Mouse (Mus musculus) forebrain, embryonic 11.5 days (tissue): ENCODE results near the gene Lrrfip2. TPM values are rescaled to one million over a fixed set of nuclear protein-coding genes. Genes with fewer than 3 reads are reported as not detected.

ENCODE experiments used
- ATAC-seq: fragments of 200-750 bp; cut with Nextera tagmentation; replicated peaks from 2 replicates; pipeline ENCODE4 v1.8.0; 2017; ENCODE audit warnings: moderate TSS enrichment; ENCODE audit not compliant: low FRiP score
- DNase-seq: peaks from one replicate; pipeline ENCODE4 v3.0.0-alpha.2; 2017; ENCODE audit warnings: low spot score
- H3K27ac ChIP-seq: fragments of 300-500 bp; sonication (generic); 2 replicates; pipeline ENCODE4 v1.5.1; 2014; ENCODE audit warnings: low read depth, low read length
- H3K27me3 ChIP-seq: fragments of 300-500 bp; sonication (generic); 2 replicates; pipeline ENCODE4 v1.6.1; 2014; ENCODE audit warnings: mild to moderate bottlenecking, low read length, mixed read lengths; ENCODE audit not compliant: control insufficient read depth, insufficient read depth
- H3K36me3 ChIP-seq: fragments of 300-500 bp; sonication (generic); 2 replicates; pipeline ENCODE4 v1.6.1; 2014; ENCODE audit warnings: mild to moderate bottlenecking, low read length, moderate library complexity, mixed read lengths; ENCODE audit not compliant: control insufficient read depth, insufficient read depth
- H3K4me1 ChIP-seq: fragments of 300-500 bp; sonication (generic); replicated peaks from 2 replicates; pipeline ENCODE4 v1.6.1; 2014; ENCODE audit warnings: low read length, mixed read lengths; ENCODE audit not compliant: control insufficient read depth, insufficient read depth
- H3K4me2 ChIP-seq: fragments of 300-500 bp; sonication (generic); 2 replicates; pipeline ENCODE4 v1.6.1; 2014; ENCODE audit warnings: low read depth, mild to moderate bottlenecking, low read length, moderate library complexity, mixed read lengths; ENCODE audit not compliant: severe bottlenecking
- H3K4me3 ChIP-seq: fragments of 300-500 bp; sonication (generic); 2 replicates; pipeline ENCODE4 v1.5.1; 2014; ENCODE audit warnings: low read depth, low read length
- H3K9ac ChIP-seq: fragments of 300-500 bp; sonication (generic); 2 replicates; pipeline ENCODE4 v1.6.1; 2014; ENCODE audit warnings: low read length
- H3K9me3 ChIP-seq: fragments of 300-500 bp; sonication (generic); 2 replicates; pipeline ENCODE4 v1.6.1; 2016; ENCODE audit warnings: low read length, mixed read lengths; ENCODE audit not compliant: control insufficient read depth
- WGBS: fragments of 180-500 bp; shearing (Covaris S2); extraction: QIAGEN DNeasy Blood & Tissue Kit; methylation state at CpG from one replicate; pipeline ENCODE4 v1.1.7; 2014; 5-methylcytosine and 5-hydroxymethylcytosine counted together
- polyA plus RNA-seq: library from polyadenylated mRNA; unstranded; fragments of >200 nt; fragmentation: Nextera tagmentation; extraction: Ambion mirVana; gene quantifications from 2 replicates; pipeline ENCODE4 v1.2.1, GENCODE M21; 2014

Gene Lrrfip2
- polyA plus RNA-seq, 1 experiment from 2014 or later: 44.3 TPM

DNA sequence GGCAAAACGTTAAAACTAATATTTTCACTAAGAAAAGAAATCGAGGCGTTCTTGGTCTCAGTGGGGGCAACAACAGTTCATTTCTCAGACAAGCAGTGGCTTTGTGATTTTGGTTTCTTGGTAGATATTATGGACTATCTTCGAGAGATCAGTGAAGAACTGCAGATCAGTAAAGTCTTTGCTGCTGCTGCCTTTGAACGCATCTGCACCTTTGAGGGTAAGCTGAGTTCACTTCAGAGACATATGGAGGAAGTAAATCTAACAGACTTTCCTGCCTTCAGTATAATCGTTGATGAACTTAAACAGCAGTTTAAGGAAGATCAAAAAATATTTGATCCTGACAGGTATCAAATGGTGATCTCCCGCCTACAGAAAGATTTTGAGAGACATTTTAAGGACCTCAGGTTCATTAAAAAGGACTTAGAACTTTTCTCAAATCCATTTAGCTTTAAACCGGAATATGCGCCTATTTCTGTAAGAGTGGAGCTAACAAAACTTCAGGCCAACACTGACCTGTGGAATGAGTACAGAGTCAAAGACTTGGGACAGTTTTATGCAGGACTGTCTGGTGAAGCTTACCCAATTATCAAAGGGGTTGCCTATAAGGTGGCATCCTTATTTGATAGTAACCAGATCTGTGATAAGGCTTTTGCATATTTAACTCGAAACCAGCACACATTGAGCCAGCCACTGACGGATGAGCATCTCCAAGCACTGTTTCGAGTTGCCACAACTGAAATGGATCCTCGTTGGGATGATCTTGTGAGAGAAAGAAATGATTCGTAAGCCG is 155.8 kb downstream of the Lrrfip2 start:
- Histone ChIP-seq H3K4me3 (peak overlapping the region; percentile 83), H3K36me3 (no peaks in the 10 kb centered on the region; the same call in 1 of the 2 replicates), H3K9ac (peak overlapping the region; percentile 75), H3K4me1 (peaks cover 10% of the 10 kb centered on the region; the same call in 1 of the 2 replicates), H3K4me2 (peak overlapping the region; percentile 80), H3K27ac (no peak overlapping the region), H3K9me3 (no peaks in the 10 kb centered on the region), H3K27me3 (no peaks in the 10 kb centered on the region)
- DNase-seq: no peak
- no peak for ATAC-seq
- 81% methylated on average over 15 of the region's 15 CpGs for WGBS

DNA sequence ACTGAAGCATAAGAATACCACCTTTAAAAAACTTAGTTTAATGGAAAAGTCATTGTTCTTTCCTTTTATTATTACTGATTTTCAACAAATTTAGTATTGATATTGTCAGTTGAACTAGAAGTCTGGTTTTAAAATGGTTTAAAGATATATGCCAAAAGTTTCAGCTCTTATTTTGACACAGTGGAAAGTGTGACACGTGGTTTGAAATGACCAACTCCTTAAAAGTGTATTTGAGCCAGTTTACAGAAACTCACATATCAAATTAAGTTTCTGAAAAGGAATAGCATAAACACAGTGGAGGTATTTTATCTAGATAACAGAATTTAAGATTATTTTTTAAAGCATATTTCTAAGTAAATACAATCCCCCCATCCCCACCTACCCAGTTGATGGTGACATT is 156.6 kb downstream of the Lrrfip2 start:
- H3K9ac ChIP-seq: no peak overlapping the region
- no peak overlapping the region for H3K4me2 ChIP-seq
- no peak overlapping the region for H3K4me3 ChIP-seq
- no peak overlapping the region for H3K27ac ChIP-seq
- no peak for ATAC-seq
- H3K27me3 ChIP-seq: no peaks in the 10 kb centered on the region
- H3K9me3 ChIP-seq: no peaks in the 10 kb centered on the region
- no peak for DNase-seq
- 91% methylated on average over 1 of the region's 1 CpGs for WGBS
- H3K4me1 ChIP-seq: peaks cover 10% of the 10 kb centered on the region; the same call in 1 of the 2 replicates
- no peaks in the 10 kb centered on the region; the same call in 1 of the 2 replicates for H3K36me3 ChIP-seq

DNA sequence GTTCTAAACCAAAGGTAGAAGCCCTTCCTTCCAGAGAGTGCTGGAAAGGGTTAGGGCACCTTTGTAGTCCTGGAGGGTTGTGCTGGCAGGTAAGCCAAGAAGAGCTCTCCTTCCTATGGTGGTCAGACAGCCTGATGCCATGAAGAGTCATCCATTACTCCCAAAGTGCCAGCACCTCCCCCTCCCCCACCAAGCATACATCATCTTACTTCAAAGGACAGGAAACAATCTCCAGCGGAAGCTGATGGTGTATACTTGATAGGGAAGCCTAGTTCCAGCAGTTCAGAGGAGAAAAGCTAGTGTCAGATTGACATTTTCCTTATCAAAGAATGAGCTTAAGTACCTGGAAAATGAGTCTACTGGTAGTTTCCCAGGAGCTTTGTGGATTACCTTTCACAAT is 157.8 kb downstream of the Lrrfip2 start:
- DNase-seq (no peak), ATAC-seq (no peak)
- H3K27ac ChIP-seq: no peak overlapping the region
- 73% methylated on average over 1 of the region's 1 CpGs for WGBS
- no peaks in the 10 kb centered on the region for H3K9me3 ChIP-seq
- H3K4me1 ChIP-seq: peaks cover 10% of the 10 kb centered on the region; the same call in 1 of the 2 replicates
- no peak overlapping the region for H3K9ac ChIP-seq
- no peaks in the 10 kb centered on the region for H3K27me3 ChIP-seq
- H3K4me2 ChIP-seq: peak overlapping the region; percentile 33; the same call in 1 of the 2 replicates
- 0 out of 2 replicates have a peak overlapping the region, but pooled peaks have one; percentile 9 for H3K4me3 ChIP-seq
- H3K36me3 ChIP-seq: no peaks in the 10 kb centered on the region; the same call in 1 of the 2 replicates

Other genes with a start within 250 kb of the Lrrfip2 start
- 0.71 and 1.1 TPM in 2 replicates for gene Als2cl, start 237.7 kb upstream of the Lrrfip2 start, polyA plus RNA-seq
- 0.07 and 0.12 TPM in 2 replicates for gene Tmie, start 237.5 kb upstream of the Lrrfip2 start, polyA plus RNA-seq
- not detected in 2 replicates for gene Fam240a, start 200.7 kb upstream of the Lrrfip2 start, polyA plus RNA-seq
- not detected in 2 replicates for gene Tdgf1, start 171.4 kb upstream of the Lrrfip2 start, polyA plus RNA-seq
- 0.27 TPM in 1 of 2 replicates, not detected in the other for gene Lrrc2, start 166.0 kb upstream of the Lrrfip2 start, polyA plus RNA-seq
- not detected in 2 replicates for gene Rtp3, start 127.0 kb upstream of the Lrrfip2 start, polyA plus RNA-seq
- 0.61 and 0.89 TPM in 2 replicates for gene Ltf, start 98.3 kb upstream of the Lrrfip2 start, polyA plus RNA-seq
- 0.93 and 1.2 TPM in 2 replicates for gene Ccrl2, start 60.1 kb upstream of the Lrrfip2 start, polyA plus RNA-seq
- 54.7 and 57.9 TPM in 2 replicates for gene Mlh1, start 154.2 kb downstream of the Lrrfip2 start, polyA plus RNA-seq
- gene Epm2aip1, start 154.3 kb downstream of the Lrrfip2 start, polyA plus RNA-seq: 44.5 and 45.6 TPM in 2 replicates
- gene Trank1, start 194.1 kb downstream of the Lrrfip2 start, polyA plus RNA-seq: 0.92 and 1.0 TPM in 2 replicates